Mouse (Mus musculus) thymus, adult 2 months (tissue): ENCODE data around the gene Trim50.

Source experiments
- CTCF ChIP-seq: fragments of 200-500 bp; IDR thresholded peaks from 2 replicates; pipeline ENCODE4 v1.5.1; 2012; ENCODE audit warnings: mild to moderate bottlenecking, control low read depth, low read length, moderate library complexity, borderline replicate concordance; ENCODE audit not compliant: control insufficient read depth, poor library complexity, insufficient read depth; ENCODE audit errors: extremely low read depth
- POLR2A ChIP-seq: fragments of 200-500 bp; IDR thresholded peaks from 2 replicates; pipeline ENCODE4 v1.6.1; 2012; ENCODE audit warnings: mild to moderate bottlenecking, low read length, control low read depth, moderate library complexity; ENCODE audit not compliant: control insufficient read depth, poor library complexity, insufficient read depth; ENCODE audit errors: extremely low read depth

GRCm38 (mm10) chr5:135330201-135330600 lies 22.9 kb upstream of the Trim50 start:
- TF ChIP-seq POLR2A (no peak), CTCF (no peak)
